Mouse (Mus musculus): ENCODE data around the gene Nmnat2.

DNA sequence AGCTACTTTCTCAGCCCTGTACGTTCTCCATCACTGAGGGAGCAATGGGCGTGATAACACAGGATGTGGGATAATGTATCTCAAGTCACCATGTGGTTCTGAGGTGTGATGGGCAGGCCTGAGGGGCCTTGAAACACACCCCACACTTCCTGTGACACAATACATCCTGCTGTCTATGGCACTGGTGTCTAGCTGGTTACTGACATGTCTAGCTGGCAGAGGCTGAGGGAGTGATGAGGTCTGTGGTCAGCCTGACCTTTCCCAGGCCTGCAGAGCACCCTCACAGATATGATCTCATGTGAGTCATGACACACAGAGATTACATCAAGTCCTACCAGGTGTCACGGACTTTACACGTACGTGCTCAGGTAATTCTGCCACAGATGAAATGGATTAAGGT is 130.4 kb downstream of the Nmnat2 start:
- no peak for TF ChIP-seq MAX (IDR thresholded peaks at IDR 0.05; ENCODE audit: low read depth)
- TF ChIP-seq SRF (IDR thresholded peaks at IDR 0.05; ENCODE audit: control insufficient read depth, insufficient read length, low read depth): no peak
- no peak for TF ChIP-seq USF1 (IDR thresholded peaks at IDR 0.05; ENCODE audit: low read depth)
- no peak for TF ChIP-seq POLR2A (IDR thresholded peaks at IDR 0.05; ENCODE audit: insufficient read length, low read depth)
- TF ChIP-seq POLR2AphosphoS2 (IDR thresholded peaks at IDR 0.05; ENCODE audit: insufficient read length, low read depth): no peak
- TF ChIP-seq REST (IDR thresholded peaks at IDR 0.05; ENCODE audit: insufficient read depth, insufficient read length): no peak
- TF ChIP-seq E2F4 (IDR thresholded peaks at IDR 0.05; ENCODE audit: insufficient read depth): no peak
